Mouse (Mus musculus): ENCODE data around the gene Upk1a.

DNA sequence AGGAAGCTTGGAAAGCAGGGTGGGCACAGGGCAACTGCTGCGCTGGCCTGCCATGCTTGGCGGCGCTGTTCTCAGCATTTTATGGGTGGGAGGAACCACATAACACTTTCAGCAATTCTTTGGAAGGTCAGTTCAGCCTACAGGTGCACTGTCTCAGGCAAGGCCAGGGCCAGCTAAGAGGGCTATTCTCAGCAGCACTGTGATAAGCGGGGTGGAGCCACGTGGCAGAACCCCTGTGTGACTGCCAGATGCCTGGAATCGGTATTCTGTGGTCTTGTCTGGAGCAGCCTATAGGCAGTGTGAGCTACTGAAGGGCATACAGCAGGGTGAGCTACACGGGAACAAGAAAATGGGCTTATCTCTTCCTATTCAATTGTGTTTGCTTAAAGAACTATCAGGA is 2.6 kb downstream of the Upk1a start:
- TF ChIP-seq SIN3A (IDR thresholded peaks at IDR 0.05; ENCODE audit: low read length) (no peak), EP300 (IDR thresholded peaks at IDR 0.05; ENCODE audit: low read length) (no peak), ETS1 (conservative IDR thresholded peaks at IDR 0.05; ENCODE audit: low read depth, low read length) (no peak), CHD2 (IDR thresholded peaks at IDR 0.05; ENCODE audit: low read length) (no peak), POLR2A (IDR thresholded peaks at IDR 0.05; ENCODE audit: low read depth, low read length) (no peak), CTCF (conservative IDR thresholded peaks at IDR 0.05 in 1 of 2, IDR thresholded peaks at IDR 0.05 in 1 of 2; ENCODE audit: low read depth in 2 of 2, low read length in 2 of 2) (no peak)

All from CH12.LX (cell line).